Mouse (Mus musculus): ENCODE measurements at regions not wholly inside any gene's neighbourhood (a gene's known extent, or its start where the extent isn't known, plus 50 kb on each side); places are given as distances from the start of the nearest gene placed in this dataset.
A peak's percentile ranks its signal among the peaks of the same experiment; 100 is the strongest.

DNA sequence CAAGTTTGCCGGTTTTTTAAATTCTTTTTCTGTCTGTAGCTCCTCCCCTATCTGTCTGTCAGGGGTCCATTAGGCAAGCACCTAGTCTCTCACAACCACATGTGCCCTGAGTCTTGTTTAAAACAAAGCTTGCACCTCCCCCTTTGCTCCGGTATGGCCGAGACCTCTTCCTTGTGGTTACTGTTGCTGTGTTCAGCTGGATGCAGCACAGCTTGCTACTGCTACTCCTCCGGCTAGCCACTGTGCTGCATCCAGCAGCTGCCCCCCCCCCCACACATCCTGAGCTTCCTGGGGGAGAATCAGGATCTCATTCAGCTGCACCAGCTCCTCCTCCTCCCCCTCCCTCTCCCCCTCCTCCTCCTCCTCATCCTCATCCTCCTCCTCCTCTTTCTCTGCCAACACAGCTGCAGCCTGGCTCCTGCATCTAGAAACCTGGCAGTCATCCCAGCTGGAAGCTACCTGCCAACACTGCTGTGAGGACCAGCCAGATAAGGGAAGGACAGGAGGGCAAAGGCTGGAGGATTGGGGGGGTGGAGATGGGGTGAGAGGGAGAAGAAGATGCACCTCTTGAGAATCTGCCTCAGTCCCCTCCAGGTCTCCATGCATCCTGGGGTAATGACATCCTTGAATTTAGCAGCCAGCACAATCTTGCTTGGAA lies 114.8 kb upstream of the Tmem260 start:
- DNase-seq = peak; percentile 24

DNA sequence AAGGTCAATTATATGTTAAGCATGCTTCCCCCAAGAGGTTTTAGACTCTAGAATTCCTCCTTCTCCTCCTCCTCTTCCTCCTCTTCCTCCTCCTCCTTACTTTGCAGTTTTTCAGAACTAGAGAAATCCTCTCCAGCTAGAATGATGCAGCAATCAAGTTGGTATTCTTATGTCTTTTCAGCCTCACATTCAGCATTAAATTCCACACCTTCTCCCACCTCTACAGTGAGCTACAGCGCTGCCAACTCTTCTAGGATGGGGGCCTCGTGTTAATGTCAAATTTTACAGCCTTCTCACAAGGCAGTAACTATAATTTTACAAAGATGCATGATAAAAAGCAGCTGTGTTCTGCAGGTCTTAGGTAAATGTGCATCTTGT lies 114.3 kb upstream of the Tmem260 start:
- DNase-seq = no peak

DNA sequence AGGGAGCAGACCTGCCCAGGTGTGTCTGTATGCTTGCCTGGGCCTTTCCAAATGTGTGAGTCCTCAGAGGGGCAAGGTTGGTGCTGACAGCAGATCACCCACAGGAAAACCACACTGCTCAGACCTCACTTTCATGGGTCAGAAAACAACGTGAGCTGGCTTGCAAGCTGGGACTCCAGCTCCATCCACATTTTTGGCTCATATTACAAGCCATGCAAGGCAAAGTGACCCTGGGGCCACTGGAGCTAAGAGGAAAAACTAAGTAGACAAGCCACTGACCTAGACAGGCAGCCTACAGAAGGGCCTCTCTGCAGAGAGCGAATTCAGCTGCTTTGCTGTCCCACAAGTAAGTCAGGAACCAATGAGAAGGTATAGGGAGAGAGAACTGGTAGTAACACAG lies 113.7 kb upstream of the Tmem260 start:
- DNase-seq = peak; percentile 20

DNA sequence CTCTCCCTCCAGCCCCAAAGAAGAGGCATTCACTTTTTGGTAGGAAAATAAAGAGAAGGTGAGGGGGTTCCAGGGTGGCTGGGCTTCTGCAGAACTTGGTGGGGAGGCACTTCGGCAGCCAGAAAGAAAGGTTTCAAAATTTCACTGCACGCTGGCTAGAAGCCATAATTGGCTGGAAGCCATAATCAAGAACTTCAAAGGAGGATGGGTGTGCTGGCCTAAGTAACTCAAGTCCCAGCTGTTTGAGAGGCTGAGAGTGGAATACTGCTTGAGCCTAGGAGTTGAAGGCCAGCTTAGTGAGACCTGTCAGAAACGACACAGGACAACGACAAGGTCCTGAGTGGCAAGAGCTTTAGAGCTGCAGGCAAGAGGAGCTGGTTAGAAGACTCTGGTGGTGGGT lies 113.3 kb upstream of the Tmem260 start:
- DNase-seq = peak; percentile 32

DNA sequence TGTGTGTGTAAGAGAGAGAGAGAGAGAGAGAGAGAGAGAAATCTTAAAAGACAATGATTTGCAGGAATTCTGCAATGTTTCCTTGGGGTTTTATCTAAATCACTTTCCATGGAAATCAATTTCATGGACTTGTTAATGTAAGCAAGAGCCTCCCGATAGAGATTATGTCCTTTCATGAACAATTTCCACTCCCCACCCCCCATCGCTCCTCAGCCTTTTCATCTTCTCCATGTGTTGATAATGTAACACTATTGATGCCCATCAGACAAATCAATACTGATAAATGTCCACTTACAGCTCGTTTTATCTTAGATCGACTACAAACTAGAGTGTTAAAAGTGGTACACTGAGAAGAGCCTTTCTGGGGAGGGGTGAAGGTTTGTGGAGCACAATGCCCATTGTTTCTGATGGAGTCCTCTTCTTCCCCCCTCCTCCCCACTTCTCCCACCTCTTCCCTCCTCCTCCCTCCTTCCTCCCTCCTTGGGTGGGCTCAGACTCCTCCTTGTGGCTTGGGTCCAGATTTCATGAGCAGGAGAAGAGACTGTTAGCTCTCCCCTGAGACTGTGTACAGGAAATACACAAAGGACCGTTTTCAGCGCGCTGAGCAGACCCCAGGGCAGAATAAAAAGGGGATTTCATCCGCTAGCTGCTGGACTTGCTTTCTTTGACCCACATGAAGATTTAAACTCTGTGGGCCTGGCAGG lies 111.7 kb upstream of the Tmem260 start:
- no peak for DNase-seq

DNA sequence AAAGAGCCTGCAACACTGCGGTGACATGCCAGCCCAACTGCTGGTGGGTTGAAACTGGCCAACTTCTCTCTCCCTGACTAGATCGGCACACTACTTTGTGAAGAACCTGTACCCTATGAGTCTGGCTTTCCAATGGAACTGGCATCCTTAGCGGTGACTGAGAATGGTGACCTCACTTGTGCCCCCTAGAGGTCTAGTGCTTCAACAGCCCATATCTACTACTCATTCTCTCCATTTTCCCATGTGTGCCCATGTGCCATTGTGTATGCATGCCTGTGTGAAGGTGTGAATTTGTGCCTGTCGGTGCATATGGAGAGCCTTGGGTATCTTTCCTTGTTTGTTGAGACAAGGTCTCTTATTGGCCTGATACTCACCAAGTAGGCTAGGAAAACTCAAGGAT lies 106.5 kb upstream of the Tmem260 start:
- no peak for DNase-seq

DNA sequence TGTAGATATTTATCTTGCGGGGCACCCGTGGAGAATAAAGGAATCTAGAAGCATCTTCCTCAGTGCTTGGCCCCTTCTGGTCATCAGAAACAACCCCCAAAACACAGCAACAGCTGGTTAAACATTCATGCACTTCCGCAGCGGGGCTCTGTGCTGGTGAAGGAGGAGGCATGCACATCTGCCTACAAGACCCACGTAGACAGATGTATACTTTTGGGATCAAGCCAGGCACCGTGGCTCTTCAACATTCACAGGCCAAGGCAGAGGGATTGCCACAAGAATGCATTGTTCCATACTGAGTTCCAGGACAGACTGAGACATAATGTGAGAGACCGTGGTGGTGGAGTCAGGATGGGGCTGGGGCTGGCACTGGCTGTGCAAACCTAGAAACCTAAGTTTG lies 103.0 kb upstream of the Tmem260 start:
- DNase-seq = no peak

DNA sequence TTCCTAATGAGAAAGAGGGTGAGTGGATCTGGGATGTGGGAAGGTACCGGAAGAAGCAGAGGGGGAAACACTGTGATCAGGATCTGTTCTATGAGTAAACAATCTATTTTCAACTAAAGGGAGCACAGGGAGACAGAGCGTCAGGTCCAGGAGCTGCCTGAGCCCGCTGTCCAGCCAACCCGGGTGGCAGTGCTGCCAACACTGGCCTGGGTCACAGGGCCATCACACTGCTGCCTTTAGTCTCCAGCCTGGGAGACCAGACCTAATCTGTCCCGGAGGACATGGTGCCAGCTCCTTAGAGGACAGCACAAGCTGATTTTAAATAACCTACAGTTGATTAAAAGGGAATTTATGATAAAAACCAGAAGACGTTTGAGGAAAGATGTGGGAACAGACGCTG lies 100.0 kb upstream of the Tmem260 start:
- no peak for DNase-seq

DNA sequence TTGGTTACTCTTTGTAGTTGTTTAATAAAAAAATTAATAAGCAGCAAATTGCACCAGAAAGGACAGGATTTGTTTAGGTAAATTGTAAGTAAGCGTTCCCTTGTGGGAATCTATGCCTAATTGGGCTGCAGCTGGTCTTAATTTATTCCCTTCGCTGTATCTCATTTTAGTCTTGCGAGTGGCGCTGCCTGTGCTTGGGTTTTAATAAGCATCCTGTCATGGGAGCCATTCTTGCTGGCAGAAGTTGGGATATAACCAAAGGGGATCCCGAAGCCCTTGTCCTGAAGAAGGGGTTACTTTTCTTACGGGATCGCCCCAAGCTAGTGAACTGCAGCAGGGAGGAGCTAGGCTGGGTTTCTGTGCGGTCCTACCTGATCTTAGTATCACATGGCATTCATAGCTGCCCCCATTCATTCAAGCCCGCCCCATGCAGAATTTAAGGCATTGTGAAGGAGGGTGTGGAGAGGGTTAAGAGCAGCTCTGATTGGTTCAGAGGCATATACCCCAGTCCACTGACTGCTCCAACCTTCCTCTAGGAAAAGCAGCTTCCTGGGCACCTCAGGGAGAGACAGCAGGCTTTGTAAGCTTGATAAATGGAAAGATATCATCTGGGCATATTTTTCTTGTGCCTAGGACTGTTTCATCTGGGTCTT lies 96.4 kb upstream of the Tmem260 start:
- DNase-seq = no peak

DNA sequence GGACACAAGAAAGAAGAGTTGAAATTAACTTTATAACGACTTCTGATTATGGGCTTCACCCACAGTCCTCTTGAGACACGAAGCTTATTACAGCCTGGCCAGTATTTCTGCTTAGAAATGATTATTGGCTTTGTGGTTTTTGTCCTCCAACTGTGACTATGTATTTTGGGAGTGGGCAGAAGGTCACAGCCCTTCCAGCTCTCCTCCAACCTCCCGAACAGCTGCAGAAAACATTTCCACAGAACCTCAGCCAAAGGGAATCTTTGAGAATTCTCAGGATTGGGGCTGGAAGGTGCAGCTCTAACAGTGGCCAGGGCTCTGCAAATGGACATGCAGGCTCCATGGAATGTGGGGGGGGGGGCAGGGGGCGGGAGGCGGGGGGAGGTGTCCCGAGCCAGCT lies 94.3 kb upstream of the Tmem260 start:
- no peak for DNase-seq

DNA sequence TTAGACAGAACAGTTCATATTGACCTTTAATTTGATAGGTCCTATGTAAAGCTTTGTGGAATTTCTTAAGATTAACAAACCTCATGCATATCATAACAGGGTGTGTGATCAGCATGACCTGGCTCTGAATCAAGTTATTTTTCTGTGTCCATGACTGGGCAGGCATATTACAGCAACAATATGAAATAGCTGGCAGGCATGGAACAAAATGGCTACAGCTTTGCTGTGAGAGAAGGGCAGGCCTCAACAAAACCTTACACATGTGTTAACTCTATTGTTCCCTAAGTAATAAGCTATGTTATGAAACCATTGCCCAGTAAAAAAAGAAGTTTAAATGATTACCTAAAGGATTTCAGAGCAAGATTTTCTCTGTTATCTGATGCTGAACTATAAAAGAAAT lies 93.1 kb upstream of the Tmem260 start:
- DNase-seq = no peak

DNA sequence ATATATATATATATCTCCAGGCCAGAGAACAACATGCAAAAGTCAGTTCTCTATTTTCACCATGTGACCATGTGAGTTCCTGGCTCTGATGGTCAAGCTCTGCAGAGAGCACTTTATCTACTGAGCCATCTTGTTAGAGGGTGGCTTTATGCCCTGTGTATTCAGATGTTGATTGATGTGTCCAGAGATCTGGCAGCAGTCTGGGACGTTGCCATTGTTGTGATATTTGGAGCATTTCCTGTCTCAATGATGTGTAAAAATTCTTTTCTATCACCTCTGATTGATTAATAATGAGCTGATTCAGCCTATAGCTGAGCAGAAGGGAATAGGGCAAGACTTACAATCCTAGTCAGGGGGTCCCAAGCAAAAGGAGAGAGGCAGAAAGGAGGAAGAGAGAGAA lies 91.7 kb upstream of the Tmem260 start:
- DNase-seq = no peak

DNA sequence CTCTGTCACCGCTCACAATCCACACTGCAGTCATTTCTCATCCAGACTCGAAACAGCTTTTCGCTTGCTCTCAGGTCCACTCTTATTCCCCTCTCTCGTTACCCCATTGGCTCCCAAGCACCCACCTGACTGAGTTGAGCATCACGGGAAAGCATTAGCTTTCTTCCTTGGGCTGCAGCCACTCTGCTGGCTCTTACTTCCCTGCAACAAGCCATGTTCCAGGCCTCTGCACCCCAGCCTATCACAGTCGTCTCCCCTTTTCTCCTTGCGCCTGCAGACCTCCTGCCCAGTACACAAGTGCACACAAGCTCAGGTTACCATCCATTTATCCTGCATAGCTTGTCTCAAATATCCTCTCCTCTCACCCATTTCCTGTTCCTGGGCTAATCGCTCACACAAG lies 88.5 kb upstream of the Tmem260 start:
- no peak for DNase-seq

DNA sequence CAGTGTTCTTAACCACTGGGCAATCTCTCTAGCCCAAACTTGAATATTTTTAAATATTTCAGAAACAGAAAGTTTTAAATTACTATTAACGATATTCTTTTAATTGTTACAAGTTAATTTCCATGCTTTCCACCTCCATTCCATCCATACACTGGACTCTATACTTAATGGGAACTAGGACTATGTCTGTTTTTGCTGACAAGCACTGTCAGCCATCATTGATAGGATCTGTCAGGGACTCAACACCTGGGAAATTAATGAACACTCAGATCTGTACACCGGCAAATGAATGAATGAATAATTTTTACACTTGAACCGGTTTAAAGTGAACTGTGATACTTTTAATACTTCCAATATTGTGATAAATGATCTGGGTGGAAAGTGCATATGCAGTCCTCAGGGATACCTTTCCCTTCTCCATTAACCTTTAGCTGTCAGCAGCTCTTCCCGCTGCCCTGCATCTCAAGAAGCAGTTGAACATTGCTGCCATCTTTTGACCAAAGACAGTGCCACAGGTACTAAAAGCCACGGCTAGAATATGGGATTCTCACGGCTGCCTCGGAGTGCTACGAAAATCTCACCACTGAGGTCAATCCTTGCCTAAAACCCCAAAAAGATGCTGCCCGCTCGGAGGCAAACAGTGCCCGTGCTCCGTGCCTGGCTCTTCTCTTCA lies 87.3 kb upstream of the Tmem260 start:
- no peak for DNase-seq

DNA sequence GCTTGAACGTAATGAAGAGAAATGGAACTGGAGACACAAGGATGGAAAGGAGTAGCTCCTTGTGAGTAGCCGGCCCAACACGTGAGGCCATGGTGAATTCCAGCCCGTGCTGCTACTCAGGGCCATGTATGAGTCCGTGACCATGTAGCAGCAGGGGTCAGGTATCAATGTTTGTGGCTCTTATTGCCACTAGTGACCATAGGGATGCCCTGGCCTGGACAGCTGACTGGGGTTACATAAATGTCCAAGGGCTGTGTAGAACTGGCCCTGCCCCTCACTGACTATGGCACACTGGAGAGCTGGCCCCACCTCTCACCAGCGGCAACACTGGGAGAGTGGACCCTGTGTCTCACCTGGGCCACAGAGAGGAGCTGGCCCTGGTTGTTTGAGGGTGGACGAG lies 84.1 kb upstream of the Tmem260 start:
- no peak for DNase-seq

DNA sequence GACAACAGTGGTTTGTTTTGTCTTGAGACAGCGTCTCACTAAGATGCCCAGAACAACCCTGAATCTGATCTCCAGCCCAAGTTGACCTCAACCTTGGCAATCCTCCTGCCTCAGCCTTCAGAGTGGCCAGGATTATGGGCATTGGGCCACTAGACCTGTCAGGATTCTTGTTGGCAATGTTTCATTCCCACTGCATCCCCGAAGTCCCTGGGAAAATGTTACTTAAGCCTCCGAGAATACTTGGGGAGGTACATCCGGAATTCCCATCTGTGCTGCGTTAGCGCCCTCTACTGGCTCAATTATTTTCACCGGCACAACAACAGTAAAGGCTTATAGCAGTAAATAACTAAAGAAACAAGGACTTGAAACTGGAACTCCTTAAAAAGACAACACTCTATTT lies 78.9 kb upstream of the Tmem260 start:
- peak; percentile 42 for DNase-seq

DNA sequence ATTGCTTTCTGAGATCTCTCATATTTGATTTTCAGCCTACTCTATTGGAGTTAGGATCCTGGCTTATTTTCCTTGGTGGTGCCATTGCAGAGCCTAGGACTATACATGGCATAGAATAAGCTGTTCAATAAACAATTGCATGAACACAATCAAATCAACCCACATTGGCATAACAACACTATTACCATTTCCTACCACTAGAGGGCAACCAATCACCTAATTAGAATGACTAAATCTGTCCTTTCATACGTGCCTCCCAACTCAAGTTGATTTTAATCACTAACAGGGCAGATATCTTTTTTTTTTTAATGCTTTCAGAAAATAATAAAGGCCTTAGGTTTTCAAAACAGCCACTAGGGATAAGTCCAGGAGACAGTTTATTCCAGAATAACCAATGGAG lies 75.6 kb upstream of the Tmem260 start:
- no peak for DNase-seq

DNA sequence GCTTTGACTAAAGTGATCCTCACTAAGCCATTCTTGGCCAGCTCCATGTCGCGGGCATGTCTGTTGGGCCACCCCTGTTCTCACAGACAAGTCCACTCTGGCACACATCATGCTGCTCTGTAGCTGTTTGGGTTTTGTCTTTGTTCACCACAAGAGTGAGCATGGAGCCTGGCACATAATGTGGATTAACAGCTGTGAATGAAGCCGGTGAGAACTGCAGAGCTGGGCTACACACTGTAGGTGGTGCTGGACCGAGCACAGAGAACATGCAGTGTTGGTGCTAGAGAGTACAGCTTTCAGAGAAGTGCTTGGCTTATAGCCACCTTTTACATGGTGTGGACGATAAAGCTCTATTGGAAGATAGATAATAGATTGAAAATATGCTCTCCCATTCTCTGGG lies 74.2 kb upstream of the Tmem260 start:
- DNase-seq = no peak

DNA sequence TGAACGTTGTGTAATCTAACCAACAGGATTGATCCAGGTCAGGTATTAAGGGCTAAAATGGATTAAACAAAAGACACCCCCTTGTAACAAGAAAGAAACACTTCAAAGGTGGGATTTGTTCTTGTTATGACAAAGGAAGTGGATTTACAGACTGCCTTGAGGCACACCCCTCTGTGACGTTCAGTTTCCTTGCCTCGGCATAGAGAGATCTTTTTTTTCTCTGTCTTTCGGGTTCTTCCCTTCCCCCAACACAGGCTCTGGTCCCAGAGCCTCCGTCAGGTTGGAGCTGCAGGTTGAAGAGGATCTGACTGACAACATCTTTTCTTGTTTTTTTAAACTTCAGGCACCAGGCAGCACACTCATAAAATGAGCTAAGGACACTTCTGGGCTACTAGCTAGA lies 69.8 kb upstream of the Tmem260 start:
- DNase-seq = no peak

Measured in adrenal gland, adult 8-10 months (tissue).